Mouse (Mus musculus) hindbrain, embryonic 11.5 days (tissue): ENCODE data around the gene Smug1. TPM values are rescaled to one million over a fixed set of nuclear protein-coding genes. Genes with fewer than 3 reads are reported as not detected.

Experiments
- ATAC-seq: fragments of 200-750 bp; cut with Nextera tagmentation; 2 replicates; pipeline ENCODE4 v1.8.0; 2017; ENCODE audit warnings: mild to moderate bottlenecking, moderate TSS enrichment, moderate library complexity; ENCODE audit not compliant: low FRiP score
- DNase-seq: peaks from one replicate; pipeline ENCODE4 v3.0.0-alpha.2; 2015; ENCODE audit warnings: low spot score
- H3K27ac ChIP-seq: fragments of 300-500 bp; sonication (generic); 2 replicates; pipeline ENCODE4 v1.5.1; 2014; ENCODE audit warnings: mild to moderate bottlenecking, low read depth, low read length
- H3K27me3 ChIP-seq: fragments of 300-500 bp; sonication (generic); 2 replicates; pipeline ENCODE4 v1.6.1; 2014; ENCODE audit warnings: mild to moderate bottlenecking, low read length, moderate library complexity, mixed read lengths; ENCODE audit not compliant: control insufficient read depth, insufficient read depth
- H3K36me3 ChIP-seq: fragments of 300-500 bp; sonication (generic); 2 replicates; pipeline ENCODE4 v1.6.1; 2014; ENCODE audit warnings: mild to moderate bottlenecking, low read length, moderate library complexity, mixed read lengths; ENCODE audit not compliant: control insufficient read depth, insufficient read depth
- H3K4me1 ChIP-seq: fragments of 300-500 bp; sonication (generic); replicated peaks from 2 replicates; pipeline ENCODE4 v1.6.1; 2014; ENCODE audit warnings: low read length, mixed read lengths; ENCODE audit not compliant: control insufficient read depth, insufficient read depth
- H3K4me2 ChIP-seq: fragments of 300-500 bp; sonication (generic); replicated peaks from 2 replicates; pipeline ENCODE4 v1.6.1; 2014; ENCODE audit warnings: mild to moderate bottlenecking, low read depth, low read length
- H3K4me3 ChIP-seq: fragments of 300-500 bp; sonication (generic); 2 replicates; pipeline ENCODE4 v1.5.1; 2014; ENCODE audit warnings: low read depth, low read length
- H3K9ac ChIP-seq: fragments of 300-500 bp; sonication (generic); 2 replicates; pipeline ENCODE4 v1.6.1; 2014; ENCODE audit warnings: low read depth, low read length
- H3K9me3 ChIP-seq: fragments of 300-500 bp; sonication (generic); 2 replicates; pipeline ENCODE4 v1.6.1; 2016; ENCODE audit warnings: low read length; ENCODE audit not compliant: control insufficient read depth
- WGBS: fragments of 180-500 bp; shearing (Covaris S2); extraction: QIAGEN DNeasy Blood & Tissue Kit; methylation state at CpG from one replicate; pipeline ENCODE4 v1.1.7; 2014; 5-methylcytosine and 5-hydroxymethylcytosine counted together
- polyA plus RNA-seq: library from polyadenylated mRNA; unstranded; fragments of >200 nt; fragmentation: Nextera tagmentation; extraction: Ambion mirVana; gene quantifications from 2 replicates; pipeline ENCODE4 v1.2.1, GENCODE M21; 2014

The Smug1 gene
- polyA plus RNA-seq, 1 experiment from 2014 or later, result 23.9 TPM

- H3K36me3 ChIP-seq, result no peaks in the 10 kb centered on the region
- no peak overlapping the region for H3K4me2 ChIP-seq
- no peak overlapping the region for H3K9ac ChIP-seq
- H3K9me3 ChIP-seq, result no peaks in the 10 kb centered on the region
- WGBS, result 44% methylated on average over 7 of the region's 7 CpGs
- H3K4me1 ChIP-seq, result no peaks in the 10 kb centered on the region; the same call in 1 of the 2 replicates
- DNase-seq (no peak), ATAC-seq (peak; percentile 12; the same call in 1 of the 2 replicates)
- H3K27ac ChIP-seq, result peak overlapping the region; percentile 72; the same call in 1 of the 2 replicates
- H3K27me3 ChIP-seq, result no peaks in the 10 kb centered on the region
- no peak overlapping the region for H3K4me3 ChIP-seq
These were observed 10.0 kb downstream of the Smug1 start for GRCm38 (mm10) chr15:103156890-103157289.

- no peaks in the 10 kb centered on the region for H3K9me3 ChIP-seq
- no peaks in the 10 kb centered on the region for H3K36me3 ChIP-seq
- ATAC-seq (peak; percentile 76), DNase-seq (peak; percentile 55)
- H3K4me3 ChIP-seq, result no peak overlapping the region
- no peaks in the 10 kb centered on the region; the same call in 1 of the 2 replicates for H3K4me1 ChIP-seq
- peak overlapping the region; percentile 36; the same call in 1 of the 2 replicates for H3K9ac ChIP-seq
- no peaks in the 10 kb centered on the region for H3K27me3 ChIP-seq
- H3K27ac ChIP-seq, result peak overlapping the region; percentile 72
- 16% methylated on average over 32 of the region's 32 CpGs for WGBS
- peak overlapping the region; percentile 25; the same call in 1 of the 2 replicates for H3K4me2 ChIP-seq
These were observed 11.2 kb downstream of the Smug1 start for GRCm38 (mm10) chr15:103155366-103156321.

- DNase-seq, result no peak
- no peaks in the 10 kb centered on the region for H3K36me3 ChIP-seq
- WGBS, result 89% methylated on average over 4 of the region's 4 CpGs
- ATAC-seq, result no peak
- no peak overlapping the region for H3K4me3 ChIP-seq
- H3K27me3 ChIP-seq, result peaks cover 2% of the 10 kb centered on the region; the same call in 1 of the 2 replicates
- no peak overlapping the region for H3K4me2 ChIP-seq
- H3K9me3 ChIP-seq, result no peaks in the 10 kb centered on the region
- H3K27ac ChIP-seq, result no peak overlapping the region
- no peak overlapping the region for H3K9ac ChIP-seq
- no peaks in the 10 kb centered on the region; the same call in 1 of the 2 replicates for H3K4me1 ChIP-seq
These were observed 13.8 kb downstream of the Smug1 start for GRCm38 (mm10) chr15:103152890-103153610.

- Histone ChIP-seq H3K4me3 (no peak overlapping the region), H3K27ac (no peak overlapping the region), H3K4me2 (no peak overlapping the region), H3K9ac (no peak overlapping the region), H3K4me1 (no peaks in the 10 kb centered on the region; the same call in 1 of the 2 replicates), H3K9me3 (no peaks in the 10 kb centered on the region), H3K27me3 (peaks cover 8% of the 10 kb centered on the region), H3K36me3 (no peaks in the 10 kb centered on the region)
- DNase-seq (no peak), ATAC-seq (no peak)
- 86% methylated on average over 3 of the region's 3 CpGs for WGBS
These were observed 14.5 kb downstream of the Smug1 start for GRCm38 (mm10) chr15:103152371-103152770.

- H3K4me2 ChIP-seq, result no peak overlapping the region
- no peak overlapping the region for H3K9ac ChIP-seq
- ATAC-seq (no peak), DNase-seq (no peak)
- 47% methylated on average over 8 of the region's 9 CpGs for WGBS
- H3K4me1 ChIP-seq, result 0 out of 2 replicates have a peak, but pooled peaks cover 3% of the 10 kb centered on the region
- no peak overlapping the region for H3K27ac ChIP-seq
- no peaks in the 10 kb centered on the region for H3K9me3 ChIP-seq
- H3K4me3 ChIP-seq, result no peak overlapping the region
- no peaks in the 10 kb centered on the region for H3K36me3 ChIP-seq
- peaks cover 26% of the 10 kb centered on the region for H3K27me3 ChIP-seq
These were observed 19.1 kb downstream of the Smug1 start for GRCm38 (mm10) chr15:103147779-103148178.

GRCm38 (mm10) chr15:103147422-103147690 lies 19.5 kb downstream of the Smug1 start:
- Histone ChIP-seq H3K36me3 (no peaks in the 10 kb centered on the region), H3K27me3 (peaks cover 26% of the 10 kb centered on the region), H3K9me3 (no peaks in the 10 kb centered on the region), H3K4me1 (0 out of 2 replicates have a peak, but pooled peaks cover 3% of the 10 kb centered on the region), H3K27ac (no peak overlapping the region), H3K9ac (peak overlapping the region; percentile 64; the same call in 1 of the 2 replicates), H3K4me2 (peak overlapping the region; percentile 79; the same call in 1 of the 2 replicates), H3K4me3 (no peak overlapping the region)
- ATAC-seq (peak; percentile 46; the same call in 1 of the 2 replicates), DNase-seq (no peak)
- WGBS, result 10% methylated on average over 3 of the region's 3 CpGs

- H3K4me3 ChIP-seq, result peak overlapping the region; percentile 36
- H3K9ac ChIP-seq, result peak overlapping the region; percentile 64
- H3K27me3 ChIP-seq, result peaks cover 26% of the 10 kb centered on the region
- no peaks in the 10 kb centered on the region for H3K36me3 ChIP-seq
- H3K4me2 ChIP-seq, result peak overlapping the region; percentile 79
- no peaks in the 10 kb centered on the region for H3K9me3 ChIP-seq
- DNase-seq, result peak; percentile 74
- peak overlapping the region; percentile 48 for H3K27ac ChIP-seq
- 0 out of 2 replicates have a peak, but pooled peaks cover 3% of the 10 kb centered on the region for H3K4me1 ChIP-seq
- WGBS, result under 1% methylated on average over 39 of the region's 57 CpGs
- peak; percentile 79 for ATAC-seq
These were observed 20.1 kb downstream of the Smug1 start for GRCm38 (mm10) chr15:103146627-103147421.
